Mouse (Mus musculus) small intestine, adult 2 months (tissue): Measurements from ENCODE around the gene Ubxn7.

Experiments
- CTCF ChIP-seq: fragments of 200-500 bp; IDR thresholded peaks from 2 replicates; pipeline ENCODE4 v1.5.1; 2012; ENCODE audit warnings: low read depth, mild to moderate bottlenecking, control low read depth, inconsistent platforms, low read length, moderate library complexity, mixed read lengths; ENCODE audit not compliant: insufficient replicate concordance, insufficient read length; ENCODE audit errors: extremely low read depth
- POLR2A ChIP-seq: fragments of 200-500 bp; IDR thresholded peaks from 2 replicates; pipeline ENCODE4 v1.6.1; 2012; ENCODE audit warnings: low read depth, mild to moderate bottlenecking, control low read depth, inconsistent platforms, low read length, moderate library complexity

DNA sequence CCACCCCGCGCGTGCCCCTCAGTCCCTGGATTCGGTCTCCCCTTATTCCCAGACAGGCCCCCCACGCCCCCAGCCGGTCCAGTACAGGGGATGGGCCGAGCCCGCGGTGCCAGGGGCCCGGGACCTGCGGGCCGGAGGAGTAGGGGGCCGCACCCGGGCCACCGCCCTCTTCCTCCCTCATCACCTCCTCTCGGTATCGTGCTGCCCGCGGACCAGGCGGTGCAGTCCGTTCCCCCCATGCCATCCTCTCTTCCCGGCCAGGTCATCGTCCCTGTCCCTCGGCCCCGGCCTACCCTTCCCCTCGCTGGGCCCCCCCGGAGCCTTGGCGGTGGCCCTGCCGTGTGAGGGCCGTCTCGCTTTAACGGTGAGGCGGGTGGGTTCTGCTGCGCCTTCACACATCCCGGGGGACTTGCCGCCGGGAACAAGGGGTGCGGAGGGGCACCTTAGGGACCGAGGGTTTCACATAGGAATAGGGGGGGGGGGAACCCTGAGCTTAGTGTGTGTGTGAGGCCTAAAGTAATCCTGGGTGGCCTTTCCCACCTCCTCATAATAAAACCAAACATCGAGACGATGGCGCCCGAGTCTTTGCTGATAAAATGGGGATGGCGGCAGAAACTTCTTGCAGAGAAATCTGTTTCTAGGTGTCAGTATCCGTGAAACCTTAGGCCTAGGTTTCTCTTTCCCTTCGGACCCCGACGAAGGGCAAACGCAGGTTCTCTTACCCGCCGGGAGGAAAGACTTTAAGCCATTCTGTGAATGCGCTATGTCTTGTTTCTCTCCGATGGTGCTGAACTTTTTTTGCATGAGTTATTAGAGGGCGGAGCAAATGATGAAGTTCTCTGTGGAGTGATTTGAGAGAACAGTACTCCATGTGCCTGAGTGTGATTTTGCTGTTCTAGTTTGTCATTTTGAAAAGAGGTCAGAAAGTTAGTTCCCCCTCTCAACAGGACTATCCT, 777 bp downstream of the Ubxn7 start:
- TF ChIP-seq CTCF = no peak
- TF ChIP-seq POLR2A = peak; percentile 41; the same call in 1 of the 2 replicates
